ENCODE assay signal across 8 mouse cellular contexts in the genomic region with DNA sequence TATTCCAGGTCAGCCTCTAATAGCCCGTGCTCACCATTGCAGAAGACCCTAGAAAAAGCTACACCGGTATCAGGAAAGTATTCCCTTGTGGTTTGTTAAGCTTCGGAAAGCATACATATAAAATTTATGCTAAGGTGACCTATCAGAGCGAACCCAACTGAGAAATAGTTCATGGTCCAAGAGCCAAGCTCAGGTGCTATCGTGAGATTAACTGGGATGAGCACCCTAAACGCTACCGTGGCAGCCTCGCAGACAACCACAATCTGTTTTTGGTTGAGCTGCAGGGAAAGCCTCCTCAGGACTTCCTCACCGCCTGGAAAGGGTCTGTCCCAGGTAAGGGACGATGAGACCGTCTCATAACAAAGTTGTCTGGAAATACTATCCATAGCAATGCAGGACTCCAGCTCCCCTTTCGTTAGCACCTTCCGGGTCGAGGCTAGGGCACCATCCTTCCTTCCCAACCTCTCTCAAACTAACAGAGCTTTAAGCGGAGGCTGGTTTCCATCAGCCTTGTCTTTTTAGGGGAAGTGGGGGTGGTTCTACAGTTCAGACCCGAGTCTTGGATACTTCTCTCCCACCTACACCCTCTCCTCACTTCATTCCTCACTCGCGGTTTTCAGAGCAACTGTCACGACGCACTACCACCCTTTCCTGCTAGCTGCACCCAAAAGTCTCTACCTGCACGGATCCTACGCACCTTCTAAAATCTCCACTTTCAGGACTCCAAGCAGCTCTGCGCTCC. TPM values are rescaled to one million over a fixed set of nuclear protein-coding genes. Genes with fewer than 3 reads are reported as not detected.
DNase-seq lines count a peak whose midpoint lies in the region; ATAC-seq and TF ChIP-seq lines count a peak whose summit lies in the region.

No protein-coding gene starts in this region.

- no peak for TF ChIP-seq CTCF in bone marrow macrophage, adult 2 months (IDR thresholded peaks at IDR 0.05; ENCODE audit: low read depth, low read length)

- H3K4me2 ChIP-seq in limb, embryonic 14.5 days (replicated peaks; ENCODE audit: low read depth, low read length, severe bottlenecking) = peak overlapping the region; percentile 95

- H3K27ac ChIP-seq in bone marrow macrophage, adult 2 months (ENCODE audit: insufficient read depth, low read depth, low read length) = no peak overlapping the region
- peak overlapping the region; percentile 43; the same call in 1 of the 2 replicates for H3K27ac ChIP-seq in limb, embryonic 14.5 days (replicated peaks; ENCODE audit: low read depth, low read length)

- H3K4me1 ChIP-seq in bone marrow macrophage, adult 2 months (ENCODE audit: control insufficient read depth, insufficient read depth, low read length) = peaks cover 37% of the 10 kb centered on the region
- peaks cover 17% of the 10 kb centered on the region for H3K4me1 ChIP-seq in limb, embryonic 14.5 days (ENCODE audit: control insufficient read depth, insufficient read depth, low read length)

- 9% methylated on average over 23 of the region's 23 CpGs for WGBS in limb, embryonic 14.5 days

- peak overlapping the region; percentile 89 for H3K9ac ChIP-seq in limb, embryonic 14.5 days (ENCODE audit: low read depth, low read length, severe bottlenecking)

- H3K36me3 ChIP-seq in limb, embryonic 14.5 days (ENCODE audit: control insufficient read depth, insufficient read depth, low read length) = no peaks in the 10 kb centered on the region

- peak overlapping the region; percentile 81 for H3K4me3 ChIP-seq in bone marrow macrophage, adult 2 months (ENCODE audit: insufficient read depth, low read length)
- peak overlapping the region; percentile 90 for H3K4me3 ChIP-seq in limb, embryonic 14.5 days (replicated peaks; ENCODE audit: low read length)

- H3K27me3 ChIP-seq in limb, embryonic 14.5 days (ENCODE audit: control insufficient read depth, insufficient read depth, low read length) = no peaks in the 10 kb centered on the region

- no peak for ATAC-seq in limb, embryonic 14.5 days (ENCODE audit: low FRiP score, low read depth)

- H3K9me3 ChIP-seq in limb, embryonic 14.5 days (ENCODE audit: control insufficient read depth, low read length) = no peaks in the 10 kb centered on the region

- peak; percentile 54 to 73 for DNase-seq in left cerebral cortex, adult 18-20 months (ENCODE audit: low spot score in 2 of 2)
- DNase-seq in left cerebral cortex, adult 11 months (ENCODE audit: low spot score) = no peak
- DNase-seq in frontal cortex, postnatal 14 days (ENCODE audit: low spot score in 2 of 2) = peak; percentile 44 to 45
- no peak for DNase-seq in limb, embryonic 14.5 days (ENCODE audit: low spot score)
- peak; percentile 73 for DNase-seq in right cerebral cortex, postnatal 25 days
- no peak for DNase-seq in cerebellum, adult 8-10 months
- no peak for DNase-seq in thymus, postnatal 36 days

- TF ChIP-seq POLR2A in bone marrow macrophage, adult 2 months (IDR thresholded peaks at IDR 0.05; ENCODE audit: borderline replicate concordance, low read depth, low read length) = no peak
- no peak for TF ChIP-seq POLR2A in limb, embryonic 14.5 days (IDR thresholded peaks at IDR 0.05; ENCODE audit: borderline replicate concordance, extremely low read depth, insufficient read depth, insufficient read length)

RNA-seq across cellular contexts. Expression of a gene that starts 3.0 kb away (rescaled TPM):
- total RNA-seq in left cerebral cortex, adult 18-20 months (2021) = 10 to 100 TPM; 54.0 to 66.9 TPM
- polyA plus RNA-seq in bone marrow macrophage, adult 2 months (2012; ENCODE audit: insufficient read depth, insufficient read length, missing spikeins) = 25.7 and 29.6 TPM in 2 replicates
- 14.3 and 16.9 TPM in 2 replicates for polyA plus RNA-seq in limb, embryonic 14.5 days (2012; rRNA removed)
- 13.7 and 16.1 TPM in 2 replicates for polyA plus RNA-seq in limb, embryonic 14.5 days (2014; fragmentation: Nextera tagmentation; extraction: Ambion mirVana)

RNA-seq across cellular contexts. Expression of a gene that starts 43.4 kb away (rescaled TPM):
- total RNA-seq in left cerebral cortex, adult 18-20 months (2021) = not detected
- not detected in 2 replicates for polyA plus RNA-seq in bone marrow macrophage, adult 2 months (2012; ENCODE audit: insufficient read depth, insufficient read length, missing spikeins)
- 0.04 TPM in 1 of 2 replicates, not detected in the other for polyA plus RNA-seq in limb, embryonic 14.5 days (2012; rRNA removed)
- polyA plus RNA-seq in limb, embryonic 14.5 days (2014; fragmentation: Nextera tagmentation; extraction: Ambion mirVana) = not detected in 2 replicates

Comparison
In these comparisons a context has a peak if more than half of its experiments do, and no peak if none do; other contexts are left out.
1. DNase-seq: peak in left cerebral cortex, adult 18-20 months (2 of 2), frontal cortex, postnatal 14 days (2 of 2) and right cerebral cortex, postnatal 25 days (single experiment); none in left cerebral cortex, adult 11 months (single experiment), limb, embryonic 14.5 days (single experiment), cerebellum, adult 8-10 months (single experiment) and thymus, postnatal 36 days (0 of 2).